Mouse (Mus musculus): ENCODE measurements at regions not wholly inside any gene's neighbourhood (a gene's known extent, or its start where the extent isn't known, plus 50 kb on each side); places are given as distances from the start of the nearest gene placed in this dataset.

- no peak for TF ChIP-seq CTCF (IDR thresholded peaks at IDR 0.05; ENCODE audit: extremely low read depth, insufficient read depth, insufficient read length, insufficient replicate concordance)
- no peak for TF ChIP-seq POLR2A (IDR thresholded peaks at IDR 0.05; ENCODE audit: low read depth, low read length)
Measured at GRCm38 (mm10) chr10:119064218-119064617, 175.6 kb downstream of the Cand1 start.
